Mouse (Mus musculus): Measurements from ENCODE around the gene Mfsd6l.

Gene Mfsd6l

GRCm38 (mm10) chr11:68550358-68550757 is 5.6 kb upstream of the Mfsd6l start:
- no peak for DNase-seq (ENCODE audit: low spot score in 2 of 2)

DNA sequence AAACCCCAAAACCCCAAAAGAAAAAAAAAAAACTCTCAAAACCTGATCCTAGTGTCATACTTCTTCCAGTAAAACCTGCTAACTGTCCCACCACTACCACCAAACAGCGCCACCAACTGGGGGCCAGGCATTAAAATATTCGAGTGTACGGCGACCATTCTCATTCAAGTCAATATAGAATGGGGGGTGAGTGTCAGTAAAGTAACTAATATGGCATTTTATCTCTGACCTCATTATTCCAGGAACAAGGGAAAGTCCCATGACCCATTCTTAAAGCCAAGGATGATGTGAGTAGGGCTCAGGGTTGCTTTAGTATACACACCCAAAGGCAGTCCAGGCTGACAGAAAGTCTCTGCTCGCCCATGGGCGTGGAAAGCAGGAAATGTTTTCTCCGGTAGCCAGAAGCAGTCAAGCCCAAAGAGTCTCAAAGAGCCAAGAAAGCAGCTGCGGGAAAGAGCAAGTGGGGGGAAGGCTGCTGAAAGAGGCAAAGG is 2.0 kb upstream of the Mfsd6l start:
- DNase-seq (ENCODE audit: low spot score in 2 of 2) = no peak

DNA sequence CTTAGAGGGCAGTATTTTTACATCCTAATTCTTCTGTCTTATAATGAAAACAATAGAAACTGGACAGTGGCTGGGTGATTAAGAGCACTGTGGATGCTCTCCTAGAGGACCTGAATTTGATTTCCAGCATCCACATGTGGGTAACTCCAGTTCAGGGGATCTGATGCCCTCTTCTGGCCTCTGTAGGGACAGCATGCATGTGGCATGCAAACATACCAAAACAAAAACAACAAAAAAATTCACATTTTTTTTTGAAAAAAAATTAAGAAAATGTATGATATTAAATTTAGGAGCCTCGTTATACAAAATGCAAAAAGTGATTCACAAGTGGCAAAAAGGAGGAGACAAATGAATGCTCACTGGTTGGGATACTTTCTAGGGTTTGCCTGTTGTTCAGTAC is 3.6 kb downstream of the Mfsd6l start:
- DNase-seq (ENCODE audit: low spot score in 2 of 2) = no peak

DNA sequence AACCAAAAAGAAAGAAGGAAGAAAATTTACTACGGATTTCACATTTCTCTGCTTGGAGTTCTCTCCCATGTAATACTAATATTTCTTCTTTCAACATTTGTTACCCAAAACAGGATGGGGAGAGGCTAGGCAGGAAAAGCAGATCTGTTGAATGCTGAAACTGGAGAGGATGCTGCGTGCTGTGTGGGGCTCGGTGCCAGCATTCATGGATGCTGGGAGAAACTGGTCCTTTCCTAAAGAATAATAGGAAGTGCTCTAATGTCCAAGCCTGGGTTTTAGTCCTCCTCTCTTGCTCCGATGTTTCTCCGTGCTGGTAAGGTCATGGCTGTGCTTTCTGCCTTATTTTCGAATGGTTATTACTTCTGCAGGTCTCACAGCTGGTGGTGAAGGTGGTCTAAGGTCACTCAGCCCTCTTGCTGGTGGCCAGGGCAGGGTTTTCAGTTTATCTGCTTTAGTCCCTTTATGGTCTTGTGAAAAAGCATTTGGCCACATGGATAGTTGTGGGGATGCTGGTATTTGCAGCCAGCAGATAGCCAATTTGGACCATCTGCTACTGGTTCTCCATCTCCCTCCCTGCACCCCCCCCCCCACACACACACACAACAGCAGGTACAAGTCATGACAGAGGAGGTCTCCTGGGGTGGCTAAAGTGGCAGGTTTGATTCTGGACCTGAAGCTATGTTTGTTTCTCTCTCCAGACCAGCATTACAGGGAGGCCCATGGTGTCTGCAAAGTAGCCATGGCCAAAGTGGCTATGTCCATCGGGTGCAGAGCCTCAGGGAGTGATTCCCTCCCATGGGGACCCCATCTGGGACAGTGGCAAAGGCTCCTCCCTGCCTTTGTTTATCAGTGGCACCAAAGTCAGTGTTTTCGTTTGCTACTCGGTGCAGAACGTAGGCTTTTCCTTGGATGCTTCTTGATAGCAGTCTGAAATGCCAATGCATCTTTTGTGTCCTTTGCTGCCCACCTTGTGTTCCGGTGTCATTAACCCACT is 6.3 kb downstream of the Mfsd6l start:
- DNase-seq (ENCODE audit: low spot score in 2 of 2) = no peak

GRCm38 (mm10) chr11:68564356-68565031 is 8.5 kb downstream of the Mfsd6l start:
- no peak for DNase-seq (ENCODE audit: low spot score in 2 of 2)

GRCm38 (mm10) chr11:68565032-68565429 is 9.0 kb downstream of the Mfsd6l start:
- DNase-seq (ENCODE audit: low spot score in 2 of 2) = no peak

DNA sequence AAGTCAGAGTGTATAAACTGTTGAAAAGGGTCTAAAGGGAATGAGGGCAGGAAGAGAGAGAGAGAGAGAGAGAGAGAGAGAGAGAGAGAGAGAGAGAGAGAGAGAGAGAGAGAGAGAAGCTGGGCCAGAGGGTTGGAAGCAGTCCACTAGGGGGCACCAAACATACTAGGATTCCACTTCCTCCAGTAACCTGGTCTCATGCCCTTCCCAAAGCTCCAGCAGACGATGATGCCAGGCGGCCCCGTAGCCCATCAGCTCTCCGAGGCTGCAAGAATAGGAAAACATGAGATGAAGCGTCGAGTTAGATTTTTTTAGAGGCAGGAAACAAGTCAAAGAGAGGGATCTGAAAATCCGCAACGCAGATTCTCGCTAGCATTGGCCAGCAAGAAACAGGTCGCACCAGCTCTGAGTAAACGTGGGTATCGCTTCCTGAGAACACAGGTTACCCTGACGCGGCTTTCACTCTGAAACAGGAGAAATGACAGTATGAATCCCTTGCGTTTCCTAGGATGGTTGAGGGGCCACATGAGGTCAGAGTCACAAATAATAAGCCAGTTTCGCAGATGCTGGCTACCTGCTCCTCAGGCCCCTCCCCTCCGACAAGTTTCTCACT is 10.6 kb downstream of the Mfsd6l start:
- DNase-seq (ENCODE audit: low spot score in 2 of 2) = peak; percentile 52 to 89

GRCm38 (mm10) chr11:68570861-68571260 is 14.9 kb downstream of the Mfsd6l start:
- DNase-seq (ENCODE audit: low spot score in 2 of 2) = no peak

DNA sequence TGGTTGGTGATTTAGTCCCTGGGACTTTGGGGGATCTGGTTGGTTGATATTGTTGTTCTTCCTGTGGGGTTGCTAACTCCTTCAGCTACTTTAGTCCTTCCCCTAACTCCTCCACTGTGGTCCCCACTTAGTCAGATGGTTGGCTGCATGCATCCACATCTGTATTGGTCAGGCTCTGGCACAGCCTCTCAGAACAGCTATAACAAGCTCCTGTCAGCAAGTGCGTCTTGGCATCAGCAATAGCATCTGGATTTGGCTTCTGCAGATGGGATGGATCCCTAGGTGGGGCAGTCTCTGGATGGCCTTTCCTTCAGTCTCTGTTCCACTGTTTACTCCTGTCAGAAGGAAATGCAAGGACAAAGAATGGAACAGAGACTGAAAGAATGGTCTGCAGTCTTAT is 21.1 kb downstream of the Mfsd6l start:
- DNase-seq (ENCODE audit: low spot score in 2 of 2) = no peak

GRCm38 (mm10) chr11:68579462-68579881 is 23.5 kb downstream of the Mfsd6l start:
- peak in 1 of 2 experiments; percentile 47 for DNase-seq (ENCODE audit: low spot score in 2 of 2)

DNA sequence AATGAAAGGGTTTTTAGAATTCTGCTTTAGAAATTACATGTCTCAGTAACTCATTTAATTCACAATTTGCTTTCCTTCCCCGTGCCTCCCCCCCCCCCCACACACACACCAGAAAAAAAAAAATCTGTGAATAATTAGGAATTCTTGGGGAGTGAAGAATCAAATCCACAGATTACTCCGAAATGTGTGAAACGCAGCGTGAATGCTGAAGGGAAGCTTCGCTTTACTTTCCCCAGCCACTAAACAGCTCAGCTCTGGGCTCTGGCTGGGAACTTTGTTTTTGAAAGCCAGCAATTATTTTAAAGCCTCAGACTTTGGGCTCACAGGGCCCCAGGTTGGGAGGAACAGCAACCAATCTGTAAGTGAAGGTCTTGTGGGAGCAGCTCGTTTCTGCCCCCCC is 24.6 kb downstream of the Mfsd6l start:
- no peak for DNase-seq (ENCODE audit: low spot score in 2 of 2)

DNA sequence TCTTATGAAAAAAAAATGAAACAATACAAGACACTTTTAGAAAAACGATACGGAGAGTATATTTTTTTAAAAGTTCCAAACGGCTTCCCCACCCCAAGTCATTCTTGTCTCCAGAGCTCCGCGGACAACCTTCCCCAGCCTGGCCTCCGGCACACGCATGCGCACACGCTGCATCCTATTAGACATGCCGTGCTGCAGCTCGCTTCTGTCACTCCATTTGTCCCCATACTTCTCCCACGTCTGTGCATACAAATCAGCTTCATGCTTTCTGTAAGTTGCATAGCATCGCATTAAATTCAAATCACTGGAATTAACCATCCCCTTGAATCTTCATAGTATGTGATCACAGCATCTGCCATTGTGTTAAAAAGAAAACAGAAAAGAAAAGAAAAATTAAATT is 27.2 kb downstream of the Mfsd6l start:
- peak; percentile 49 to 51 for DNase-seq (ENCODE audit: low spot score in 2 of 2)

DNA sequence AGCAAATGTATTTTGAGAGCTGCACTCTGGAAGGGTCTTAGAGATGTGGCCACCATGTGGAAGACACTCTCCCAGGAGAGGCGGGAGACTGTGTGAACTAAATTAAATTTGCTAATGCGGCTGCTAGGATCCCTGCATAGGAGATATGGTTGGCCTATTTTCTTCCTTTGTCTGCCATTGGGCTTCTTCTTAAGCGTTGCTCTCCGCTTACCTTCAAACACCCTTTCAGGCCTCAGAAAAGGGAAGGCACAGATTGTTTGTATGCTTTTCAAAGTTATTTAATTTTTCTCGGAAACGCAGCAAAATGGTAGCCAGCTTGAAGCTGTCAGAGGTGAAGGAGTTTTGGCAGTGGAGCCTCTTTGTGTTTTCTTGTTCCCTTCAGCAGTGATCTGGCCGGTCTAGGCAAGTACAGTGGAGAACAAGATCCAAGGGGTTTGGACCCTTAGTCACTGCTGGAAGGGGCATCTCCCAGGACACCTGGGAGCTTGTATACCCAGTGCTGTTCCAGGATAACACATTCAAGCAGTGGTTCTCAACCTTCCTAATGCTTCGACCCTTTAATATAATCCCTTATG is 28.0 kb downstream of the Mfsd6l start:
- DNase-seq (ENCODE audit: low spot score in 2 of 2) = no peak

- DNase-seq (ENCODE audit: low spot score in 2 of 2) = no peak
Observed at GRCm38 (mm10) chr11:68585890-68586289, 29.9 kb downstream of the Mfsd6l start.

DNA sequence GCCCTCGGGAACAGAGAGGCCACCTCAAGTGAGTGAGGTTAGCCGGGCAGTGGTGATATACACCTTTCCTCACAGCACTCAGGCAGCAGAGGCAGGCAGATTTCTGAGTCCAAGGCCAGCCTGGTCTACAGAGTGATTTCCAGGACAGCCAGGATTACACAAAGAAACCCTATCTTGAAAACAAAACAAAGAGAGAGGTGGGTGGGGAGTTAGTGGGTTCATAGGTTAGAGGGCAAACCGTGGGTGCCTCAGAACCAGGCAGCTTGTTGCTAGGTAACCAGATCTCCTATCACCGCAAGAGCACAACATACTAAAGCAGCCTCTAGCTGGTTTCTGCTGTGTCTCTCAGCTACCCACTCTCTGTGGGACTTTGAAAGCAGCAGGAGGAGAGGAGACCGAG is 30.7 kb downstream of the Mfsd6l start, which contains the start of gene Ccdc42:
Gene Ccdc42, plus strand, starts transcription at position 301 of the 400 bp plus-strand sequence.
- no peak for DNase-seq (ENCODE audit: low spot score in 2 of 2)

DNA sequence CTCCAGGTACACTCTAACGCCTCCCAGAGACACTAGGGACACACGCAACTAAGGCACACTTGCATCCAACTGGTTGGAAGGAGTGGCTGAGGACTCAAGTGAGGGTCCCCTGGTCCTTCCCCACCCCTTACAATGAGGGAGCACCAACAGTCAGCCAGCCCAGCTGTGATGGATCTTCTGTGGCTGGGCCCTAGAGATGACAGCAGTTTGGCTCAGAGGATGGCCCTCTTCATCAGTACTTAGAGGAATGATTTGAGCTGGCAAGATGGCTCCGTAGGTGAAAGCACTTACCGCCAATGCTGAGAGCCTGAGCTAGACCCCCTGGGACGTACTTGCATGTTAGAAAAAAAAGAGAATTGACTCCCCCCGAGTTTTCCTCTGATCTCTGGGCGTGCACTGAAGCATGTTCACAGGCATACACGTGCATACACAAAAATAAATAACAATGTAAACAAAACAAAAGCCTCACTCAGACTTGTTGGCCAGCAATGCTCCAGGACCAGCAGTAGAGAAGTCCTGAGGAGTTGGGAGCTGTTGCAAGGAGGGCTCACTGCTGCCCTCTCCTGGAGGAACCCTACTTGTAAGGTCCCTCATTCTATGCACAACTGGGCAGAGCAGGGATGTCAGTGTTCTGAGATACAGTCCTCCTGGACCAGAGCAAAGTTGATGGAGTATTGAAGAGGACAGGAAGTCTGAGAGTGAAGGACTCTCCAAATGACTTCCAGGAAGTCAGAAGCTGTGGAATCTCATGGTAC is 33.2 kb downstream of the Mfsd6l start:
- peak; percentile 25 to 88 for DNase-seq (ENCODE audit: low spot score in 2 of 2)

DNA sequence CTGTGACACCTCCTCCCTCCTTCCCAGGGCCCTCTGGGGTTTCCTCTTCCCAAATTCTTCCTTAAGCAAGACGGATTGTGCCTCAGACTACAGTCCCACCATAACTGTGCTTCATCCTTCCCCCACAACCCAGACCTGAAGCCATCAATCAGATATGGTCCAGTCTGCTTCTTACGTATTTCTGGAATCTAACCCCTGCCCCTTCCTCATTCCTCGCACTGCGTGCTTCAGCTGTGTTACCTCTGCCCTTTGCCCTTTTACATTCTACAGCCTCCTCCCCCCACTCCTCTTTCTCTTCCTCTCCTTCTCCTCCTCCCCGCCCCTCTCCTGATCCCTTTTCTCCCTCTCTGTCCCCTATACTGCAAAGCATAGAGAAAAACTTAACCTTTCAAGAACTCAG is 35.7 kb downstream of the Mfsd6l start:
- DNase-seq (ENCODE audit: low spot score in 2 of 2) = no peak

- DNase-seq (ENCODE audit: low spot score in 2 of 2) = no peak
Observed at GRCm38 (mm10) chr11:68593247-68593646, 37.3 kb downstream of the Mfsd6l start.

GRCm38 (mm10) chr11:68597912-68598311 is 41.9 kb downstream of the Mfsd6l start:
- DNase-seq (ENCODE audit: low spot score in 2 of 2) = no peak

- DNase-seq (ENCODE audit: low spot score in 2 of 2) = peak in 1 of 2 experiments; percentile 41
Observed at GRCm38 (mm10) chr11:68600551-68601021, 44.6 kb downstream of the Mfsd6l start.

GRCm38 (mm10) chr11:68601486-68601991 is 45.6 kb downstream of the Mfsd6l start:
- no peak for DNase-seq (ENCODE audit: low spot score in 2 of 2)

All from left cerebral cortex, adult 9 months (tissue).